Mouse (Mus musculus) liver, embryonic 15.5 days (tissue): ENCODE measurements around the gene Chia1. TPM values are rescaled to one million over a fixed set of nuclear protein-coding genes. Genes with fewer than 3 reads are reported as not detected.
"Not testable (repeated sequence)": the region's sequence is repeated elsewhere in the genome, so short reads cannot be mapped to it uniquely, and the experiment has no call there.

Experiments used
- ATAC-seq: fragments of 200-750 bp; cut with Nextera tagmentation; 2 replicates; pipeline ENCODE4 v1.8.0; 2017; ENCODE audit warnings: moderate number of reproducible peaks, mild to moderate bottlenecking, moderate library complexity; ENCODE audit not compliant: insufficient read depth
- H3K27ac ChIP-seq: fragments of 300-500 bp; sonication (generic); replicated peaks from 2 replicates; pipeline ENCODE4 v1.5.1; 2015; ENCODE audit warnings: mild to moderate bottlenecking, inconsistent platforms
- H3K27me3 ChIP-seq: fragments of 300-500 bp; sonication (generic); 2 replicates; pipeline ENCODE4 v1.6.1; 2015; ENCODE audit warnings: mild to moderate bottlenecking, inconsistent platforms
- H3K36me3 ChIP-seq: fragments of 300-500 bp; sonication (generic); replicated peaks from 2 replicates; pipeline ENCODE4 v1.6.1; 2015; ENCODE audit warnings: moderate library complexity, mild to moderate bottlenecking, inconsistent platforms
- H3K4me1 ChIP-seq: fragments of 300-500 bp; sonication (generic); replicated peaks from 2 replicates; pipeline ENCODE4 v1.6.1; 2015; ENCODE audit warnings: inconsistent platforms
- H3K4me2 ChIP-seq: fragments of 300-500 bp; sonication (generic); 2 replicates; pipeline ENCODE4 v1.6.1; 2015; ENCODE audit warnings: moderate library complexity, mild to moderate bottlenecking, inconsistent platforms
- H3K4me3 ChIP-seq: fragments of 300-500 bp; sonication (generic); replicated peaks from 2 replicates; pipeline ENCODE4 v1.5.1; 2015; ENCODE audit warnings: mild to moderate bottlenecking, inconsistent platforms
- H3K9ac ChIP-seq: fragments of 300-500 bp; sonication (generic); 2 replicates; pipeline ENCODE4 v1.6.1; 2015; ENCODE audit warnings: moderate library complexity, mild to moderate bottlenecking, inconsistent platforms
- H3K9me3 ChIP-seq: fragments of 300-500 bp; sonication (generic); replicated peaks from 2 replicates; pipeline ENCODE4 v1.6.1; 2016; ENCODE audit warnings: inconsistent platforms
- WGBS: fragments of 180-500 bp; shearing (Covaris S2); methylation state at CpG from one replicate; pipeline ENCODE4 v1.1.7; 2015; ENCODE audit warnings: mixed read lengths; ENCODE audit not compliant: insufficient replicate concordance; 5-methylcytosine and 5-hydroxymethylcytosine counted together
- polyA plus RNA-seq: library from polyadenylated mRNA; unstranded; fragments of >200 nt; fragmentation: Nextera tagmentation; extraction: Ambion mirVana; gene quantifications from 2 replicates; pipeline ENCODE4 v1.2.1, GENCODE M21; 2015

Gene Chia1
- not detected in 2 replicates for polyA plus RNA-seq

DNA sequence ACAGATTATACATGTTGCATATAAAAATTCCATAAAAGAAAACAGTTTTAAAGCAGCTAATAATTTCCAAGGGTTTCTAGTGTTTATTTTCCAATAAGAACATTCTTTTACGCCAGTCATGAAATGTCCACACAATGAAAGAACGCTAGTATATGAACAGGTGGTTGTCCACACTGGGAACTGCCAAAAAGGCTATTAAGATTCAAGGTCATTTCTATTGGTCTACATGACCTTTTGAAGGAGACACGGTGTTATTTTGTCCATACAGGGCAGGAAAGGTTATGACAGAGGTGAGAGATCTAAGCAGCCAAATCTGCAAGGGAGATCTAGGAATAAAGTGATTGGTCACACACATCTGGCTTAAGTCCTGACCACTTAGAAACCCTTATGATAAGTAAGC lies at the start of gene Chia1:
Chia1 (plus strand) TSS at position 301 of the 400 bp plus-strand sequence.
- Histone ChIP-seq H3K4me3 (no peak within 1 kb of the TSS), H3K4me1 (no peaks in the 10 kb centered on the region), H3K36me3 (no peaks in the 10 kb centered on the region), H3K27me3 (no peaks in the 10 kb centered on the region), H3K4me2 (no peak within 1 kb of the TSS), H3K27ac (no peak within 1 kb of the TSS), H3K9ac (no peak within 1 kb of the TSS), H3K9me3 (0 out of 2 replicates have a peak, but pooled peaks cover 2% of the 10 kb centered on the region)
- ATAC-seq = no peak
- WGBS = 64% methylated on average over 3 of the region's 3 CpGs

DNA sequence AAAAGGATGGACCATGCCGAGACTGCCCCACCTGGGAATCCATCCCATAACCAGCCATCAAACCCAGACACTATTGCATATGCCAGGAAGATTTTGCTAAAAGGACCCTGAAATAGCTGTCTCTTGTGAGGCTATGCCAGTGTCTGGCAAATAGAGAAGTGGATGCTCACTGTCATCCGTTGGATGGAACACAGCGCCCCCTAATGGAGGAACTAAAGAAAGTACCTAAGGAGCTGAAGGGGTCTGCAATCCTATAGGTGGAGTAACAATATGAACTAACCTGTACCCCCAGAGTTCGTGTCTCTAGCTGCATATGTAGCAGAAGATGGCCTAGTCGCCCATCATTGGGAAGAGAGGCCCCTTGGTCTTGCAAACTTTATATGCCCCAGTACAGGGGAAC lies 45.3 kb upstream of the Chia1 start:
- ATAC-seq, H3K9me3 ChIP-seq: not testable (repeated sequence)
- 20% methylated on average over 5 of the region's 5 CpGs for WGBS

DNA sequence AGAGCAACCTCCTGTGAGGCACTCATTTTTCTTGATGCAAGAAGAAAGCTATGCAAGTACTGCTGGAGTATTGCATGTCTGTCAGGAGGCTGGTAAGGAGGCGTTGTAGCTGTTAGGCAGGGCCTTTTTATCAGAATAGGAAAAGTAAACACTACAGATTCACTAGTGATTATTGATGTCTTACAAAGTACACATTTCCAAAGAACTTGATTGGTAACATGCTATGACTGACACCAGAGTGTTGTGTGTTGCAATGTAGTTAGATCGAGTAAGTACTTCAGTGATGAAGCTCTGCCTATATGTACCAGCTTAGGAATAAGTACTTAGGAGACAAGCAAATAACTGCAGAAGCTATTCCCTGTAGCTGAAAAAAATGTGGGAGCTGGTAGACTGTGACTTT lies 42.0 kb upstream of the Chia1 start:
- no peak for ATAC-seq
- WGBS = 56% methylated on average over 2 of the region's 2 CpGs
- Histone ChIP-seq H3K27ac (no peak overlapping the region), H3K4me3 (no peak overlapping the region), H3K4me2 (no peak overlapping the region), H3K36me3 (no peaks in the 10 kb centered on the region), H3K27me3 (no peaks in the 10 kb centered on the region), H3K9me3 (no peaks in the 10 kb centered on the region), H3K4me1 (no peaks in the 10 kb centered on the region), H3K9ac (no peak overlapping the region)

More for the DNA sequence above, 45.3 kb upstream of the Chia1 start:
- H3K27ac ChIP-seq, H3K4me2 ChIP-seq, H3K9ac ChIP-seq, H3K4me3 ChIP-seq, H3K36me3 ChIP-seq, H3K4me1 ChIP-seq, H3K27me3 ChIP-seq: not testable (repeated sequence)

DNA sequence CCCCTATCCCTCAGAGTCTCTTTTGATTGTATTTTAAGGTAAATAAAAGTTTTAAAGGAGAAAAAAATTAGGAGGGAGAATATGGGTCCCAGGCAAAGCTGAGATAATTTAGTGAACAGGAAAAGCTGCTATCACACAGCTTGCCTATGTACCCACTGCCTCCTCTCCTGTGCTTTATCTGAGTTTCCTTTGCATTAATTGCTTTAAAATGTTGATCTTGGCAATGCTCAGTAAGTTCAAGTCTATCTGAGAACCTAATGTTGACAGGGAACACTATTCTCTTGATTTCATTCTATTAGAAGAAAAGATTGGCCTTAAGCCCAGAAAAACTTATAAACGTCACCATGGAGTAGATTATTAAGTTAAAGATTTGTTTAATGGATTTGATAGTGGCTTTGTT lies 38.2 kb upstream of the Chia1 start:
- H3K4me2 ChIP-seq = no peak overlapping the region
- 43% methylated on average over 1 of the region's 1 CpGs for WGBS
- H3K27ac ChIP-seq = no peak overlapping the region
- no peaks in the 10 kb centered on the region for H3K36me3 ChIP-seq
- H3K9ac ChIP-seq = no peak overlapping the region
- no peak overlapping the region for H3K4me3 ChIP-seq
- H3K27me3 ChIP-seq = no peaks in the 10 kb centered on the region
- no peak for ATAC-seq
- no peaks in the 10 kb centered on the region for H3K9me3 ChIP-seq
- H3K4me1 ChIP-seq = no peaks in the 10 kb centered on the region

DNA sequence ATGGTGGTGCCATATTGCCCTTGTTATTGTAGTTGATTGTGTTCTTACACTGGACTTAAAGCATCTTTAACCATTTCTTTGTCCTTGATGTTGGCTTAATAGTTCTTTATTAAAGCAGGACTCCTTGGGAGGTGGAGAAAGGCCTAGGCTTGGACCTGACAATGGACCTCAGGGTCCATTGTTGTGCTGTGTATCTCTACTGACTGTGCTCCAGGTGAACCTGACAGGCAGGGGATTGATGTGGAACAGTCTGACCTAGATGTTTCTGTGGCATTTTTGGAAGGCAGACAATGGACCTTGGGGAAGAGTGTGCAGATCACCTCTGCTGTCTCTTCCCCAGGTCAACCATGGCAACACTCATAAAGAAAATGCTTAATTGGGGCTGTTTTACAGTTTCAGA lies 14.0 kb downstream of the Chia1 start:
- no peak overlapping the region for H3K27ac ChIP-seq
- no peaks in the 10 kb centered on the region for H3K27me3 ChIP-seq
- no peaks in the 10 kb centered on the region for H3K36me3 ChIP-seq
- no peak overlapping the region for H3K4me3 ChIP-seq
- no peak overlapping the region for H3K4me2 ChIP-seq
- no peaks in the 10 kb centered on the region for H3K4me1 ChIP-seq
- no peak overlapping the region for H3K9ac ChIP-seq
- ATAC-seq = no peak
- no peaks in the 10 kb centered on the region for H3K9me3 ChIP-seq

DNA sequence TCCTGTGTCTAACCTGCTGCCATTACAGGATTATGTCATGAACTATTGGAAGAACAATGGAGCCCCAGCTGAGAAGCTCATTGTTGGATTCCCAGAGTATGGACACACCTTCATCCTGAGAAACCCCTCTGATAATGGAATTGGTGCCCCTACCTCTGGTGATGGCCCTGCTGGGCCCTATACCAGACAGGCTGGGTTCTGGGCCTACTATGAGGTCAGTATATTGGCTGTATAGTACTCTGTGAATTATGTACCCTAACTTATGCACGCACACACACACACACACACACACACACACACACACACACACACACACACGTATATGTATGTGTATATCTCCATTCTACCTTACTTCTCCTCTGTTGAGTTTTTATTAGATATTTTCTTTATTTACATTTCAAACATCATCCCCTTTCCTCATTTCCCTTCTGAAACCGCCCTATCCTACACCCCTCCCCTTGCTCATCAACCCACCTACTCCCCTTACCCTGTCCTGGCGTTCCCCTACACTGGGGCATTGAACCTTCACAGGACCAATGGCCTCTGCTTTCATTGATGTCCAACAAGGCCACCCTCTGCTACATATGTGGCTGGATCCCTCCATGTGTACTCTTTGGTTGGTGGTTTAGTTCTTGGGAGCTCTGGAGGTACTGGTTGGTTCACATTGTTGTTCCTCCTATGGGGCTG lies 15.9 kb downstream of the Chia1 start:
- WGBS = 53% methylated on average over 4 of the region's 4 CpGs
- H3K9ac ChIP-seq = no peak overlapping the region
- no peaks in the 10 kb centered on the region for H3K9me3 ChIP-seq
- H3K27me3 ChIP-seq = no peaks in the 10 kb centered on the region
- no peak overlapping the region for H3K4me3 ChIP-seq
- no peak overlapping the region for H3K27ac ChIP-seq
- peak; percentile 28; the same call in 1 of the 2 replicates for ATAC-seq
- H3K36me3 ChIP-seq = no peaks in the 10 kb centered on the region
- no peak overlapping the region for H3K4me2 ChIP-seq
- H3K4me1 ChIP-seq = no peaks in the 10 kb centered on the region

DNA sequence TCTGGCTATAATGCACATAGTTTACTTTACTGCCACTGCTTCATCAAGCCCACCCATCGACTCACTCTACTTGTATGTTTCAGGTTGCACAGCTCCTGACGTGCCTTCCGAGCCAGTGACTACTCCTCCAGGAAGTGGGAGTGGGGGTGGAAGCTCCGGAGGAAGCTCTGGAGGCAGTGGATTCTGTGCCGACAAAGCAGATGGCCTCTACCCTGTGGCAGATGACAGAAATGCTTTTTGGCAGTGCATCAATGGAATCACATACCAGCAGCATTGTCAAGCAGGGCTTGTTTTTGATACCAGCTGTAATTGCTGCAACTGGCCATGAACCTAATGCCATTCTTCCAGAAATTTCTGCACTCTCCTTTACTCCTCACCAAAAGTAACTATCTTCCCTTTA lies 18.7 kb downstream of the Chia1 start:
- H3K9ac ChIP-seq = no peak overlapping the region
- H3K9me3 ChIP-seq = no peaks in the 10 kb centered on the region
- H3K36me3 ChIP-seq = no peaks in the 10 kb centered on the region
- H3K4me3 ChIP-seq = no peak overlapping the region
- H3K27me3 ChIP-seq = no peaks in the 10 kb centered on the region
- no peaks in the 10 kb centered on the region for H3K4me1 ChIP-seq
- no peak overlapping the region for H3K27ac ChIP-seq
- 48% methylated on average over 5 of the region's 5 CpGs for WGBS
- no peak for ATAC-seq
- H3K4me2 ChIP-seq = no peak overlapping the region

DNA sequence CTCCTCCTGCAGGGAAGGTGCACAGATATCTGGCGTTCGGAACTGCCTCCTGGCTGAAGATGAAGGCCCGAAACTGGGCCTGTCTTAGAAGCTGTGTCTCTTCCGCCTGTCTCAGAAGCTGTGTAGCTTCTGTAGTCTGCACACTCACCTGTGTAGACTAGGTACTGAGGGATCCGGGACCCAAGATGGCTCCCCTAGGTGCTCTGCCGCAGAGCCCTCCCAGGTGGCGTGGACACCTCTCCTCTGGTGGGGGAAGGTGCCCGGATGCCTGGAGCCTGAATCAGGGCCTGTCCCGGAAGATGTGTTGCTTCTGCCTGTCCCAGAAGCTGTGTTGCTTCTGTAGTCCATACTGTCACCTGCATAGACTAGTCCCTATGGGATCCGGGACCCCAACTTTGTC lies 31.1 kb downstream of the Chia1 start:
- Histone ChIP-seq H3K4me2 (no peak overlapping the region), H3K27ac (no peak overlapping the region), H3K27me3 (no peaks in the 10 kb centered on the region), H3K9ac (no peak overlapping the region), H3K4me3 (no peak overlapping the region), H3K36me3 (no peaks in the 10 kb centered on the region), H3K4me1 (no peaks in the 10 kb centered on the region), H3K9me3 (peaks cover 18% of the 10 kb centered on the region; the same call in 1 of the 2 replicates)
- ATAC-seq = 0 out of 2 replicates have a peak, but pooled peaks have one; percentile 9
- WGBS = 70% methylated on average over 10 of the region's 10 CpGs

DNA sequence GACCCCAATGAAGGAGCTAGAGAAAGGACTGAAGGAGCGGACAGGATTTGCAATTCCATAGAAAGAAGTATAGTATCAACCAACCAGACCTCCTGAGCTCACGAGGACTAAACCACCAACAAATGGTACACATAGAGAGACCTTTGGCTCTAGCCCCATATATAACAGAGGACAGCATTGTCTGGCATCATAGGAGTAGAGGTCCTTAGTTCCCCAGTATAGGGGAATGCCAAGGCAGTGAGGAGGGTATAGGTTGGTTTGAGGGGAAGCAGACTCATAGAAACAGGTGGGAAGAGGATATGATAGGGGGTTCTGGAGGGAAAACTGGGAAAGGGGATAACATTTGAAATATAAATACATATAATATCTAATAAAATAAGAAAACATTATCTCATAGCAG lies 41.4 kb downstream of the Chia1 start:
- WGBS = 50% methylated on average over 2 of the region's 2 CpGs
- Histone ChIP-seq H3K36me3 (no peaks in the 10 kb centered on the region), H3K4me2 (no peak overlapping the region), H3K4me3 (no peak overlapping the region), H3K27ac (no peak overlapping the region), H3K4me1 (no peaks in the 10 kb centered on the region), H3K9me3 (no peaks in the 10 kb centered on the region), H3K27me3 (no peaks in the 10 kb centered on the region), H3K9ac (no peak overlapping the region)
- ATAC-seq = no peak

DNA sequence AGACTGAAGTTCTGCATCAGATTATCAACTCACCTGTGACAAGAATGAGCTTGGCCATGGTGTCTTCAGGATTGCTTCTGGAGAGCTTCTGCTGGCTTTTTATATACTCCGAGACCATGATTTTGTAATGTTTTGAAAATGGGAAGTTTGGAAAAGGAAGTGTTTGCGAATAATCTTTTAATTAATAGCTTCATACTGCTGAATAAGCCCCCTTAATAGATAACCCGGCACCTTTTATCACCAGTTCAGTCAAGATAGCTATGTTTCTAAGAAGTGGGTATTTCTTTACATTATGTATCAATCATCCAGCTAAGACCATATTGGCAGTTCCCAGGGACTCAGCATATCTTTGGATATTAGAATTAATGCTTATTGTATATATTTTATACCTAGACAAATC lies 54.4 kb downstream of the Chia1 start, which contains the start of gene Chil3:
Chil3 (minus strand) TSS at position 101 of the 400 bp plus-strand sequence.
- no peak for ATAC-seq
- Histone ChIP-seq H3K4me1 (no peaks in the 10 kb centered on the region), H3K27ac (no peak within 1 kb of the TSS), H3K27me3 (no peaks in the 10 kb centered on the region), H3K4me2 (no peak within 1 kb of the TSS), H3K9me3 (peaks cover 3% of the 10 kb centered on the region; the same call in 1 of the 2 replicates), H3K36me3 (no peaks in the 10 kb centered on the region), H3K9ac (no peak within 1 kb of the TSS), H3K4me3 (no peak within 1 kb of the TSS)
- WGBS = 47% methylated on average over 3 of the region's 3 CpGs

DNA sequence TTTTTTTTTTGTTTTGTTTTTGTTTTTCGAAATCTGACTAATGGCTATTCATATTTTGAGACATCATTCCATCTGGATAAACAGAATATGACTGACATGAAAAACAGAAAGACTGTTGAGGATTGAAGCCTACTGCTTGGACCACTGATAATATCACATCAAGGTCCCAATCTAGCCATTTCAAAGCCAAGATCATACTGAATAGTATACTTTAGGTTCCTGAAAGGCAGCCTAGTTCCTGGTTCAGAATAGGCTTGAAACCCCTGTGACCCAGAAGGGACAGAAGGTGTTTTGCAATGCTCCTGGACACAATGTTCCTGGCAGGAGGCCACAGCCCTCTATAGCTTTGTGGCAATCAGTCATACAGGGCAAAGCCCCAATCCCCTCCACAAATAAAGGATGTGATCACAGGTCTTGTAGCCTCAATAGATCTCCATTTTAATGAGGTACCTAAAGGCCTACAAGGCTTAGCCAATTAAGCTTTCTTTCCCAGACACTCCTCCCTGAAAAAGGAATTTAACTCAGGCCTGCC lies 57.6 kb downstream of the Chia1 start:
- H3K4me1 ChIP-seq = no peaks in the 10 kb centered on the region
- no peak overlapping the region for H3K27ac ChIP-seq
- ATAC-seq = no peak
- no peak overlapping the region for H3K4me3 ChIP-seq
- WGBS = 20% methylated on average over 1 of the region's 1 CpGs
- no peak overlapping the region for H3K4me2 ChIP-seq
- no peak overlapping the region for H3K9ac ChIP-seq
- H3K9me3 ChIP-seq = peaks cover 3% of the 10 kb centered on the region; the same call in 1 of the 2 replicates
- no peaks in the 10 kb centered on the region for H3K27me3 ChIP-seq
- no peaks in the 10 kb centered on the region for H3K36me3 ChIP-seq
